15 mouse cellular contexts compared by ENCODE assay signal in genomic region chr5:140572611-140573010, GRCm38 (mm10). TPM values are rescaled to one million over a fixed set of nuclear protein-coding genes. Genes with fewer than 3 reads are reported as not detected.
A peak's percentile ranks its signal among the peaks of the same experiment; 100 is the strongest.
DNase-seq lines count a peak whose midpoint lies in the region; TF ChIP-seq lines count a peak whose summit lies in the region.
"Had no signal": no experiment of that assay in that cellular context is flagged by ENCODE, and none has a peak within 500 bp of the region (broad histone marks: within the 10 kb centered on the region; RNA-seq: fewer than 3 reads in every experiment).

No protein-coding gene starts in this region.

- peaks cover 25% of the 10 kb centered on the region for H3K4me1 ChIP-seq in heart, adult 2 months (ENCODE audit: control insufficient read depth, insufficient read depth, low read length)
- peaks cover 22% of the 10 kb centered on the region for H3K4me1 ChIP-seq in heart, embryonic 10.5 days

- TF ChIP-seq POLR2A in heart, adult 2 months (IDR thresholded peaks at IDR 0.05; ENCODE audit: insufficient read depth, low read depth, low read length): no peak

- H3K79me2 ChIP-seq in heart, adult 2 months (replicated peaks; ENCODE audit: control insufficient read depth, insufficient read depth, low read length): no peaks in the 10 kb centered on the region

- TF ChIP-seq CTCF in heart, adult 2 months (IDR thresholded peaks at IDR 0.05): no peak

- H3K9ac ChIP-seq in heart, adult 2 months (ENCODE audit: low read depth, low read length): no peak overlapping the region

- H3K27me3 ChIP-seq in heart, adult 2 months (ENCODE audit: control insufficient read depth, insufficient read depth, low read length): no peaks in the 10 kb centered on the region
- no peaks in the 10 kb centered on the region for H3K27me3 ChIP-seq in heart, embryonic 10.5 days (ENCODE audit: insufficient read depth, poor library complexity, severe bottlenecking)

- peak; percentile 70 to 81 for DNase-seq in heart, adult 2 months
- DNase-seq in heart, embryonic 10.5 days (ENCODE audit: low spot score): no peak
- peak; percentile 45 to 59 for DNase-seq in gastrocnemius, postnatal 36 days
- DNase-seq in kidney, adult 8-10 months: peak; percentile 34 to 46
- DNase-seq in lung, postnatal 14 days: peak; percentile 39
- DNase-seq in MN1 (ENCODE audit: low spot score): no peak
- DNase-seq in thymus, postnatal 14 days: no peak
- DNase-seq: cerebellum, postnatal 36 days; layer of hippocampus, postnatal 36 days; thymus, postnatal 36 days had no signal

- intact Hi-C loops in heart, adult 2 months (cut with DNase I): no loop called here
- intact Hi-C loops in gastrocnemius, postnatal 36 days (cut with DNase I): no loop called here

- H3K4me3 ChIP-seq in heart, adult 2 months: no peak overlapping the region
- H3K4me3 ChIP-seq in heart, embryonic 10.5 days: no peak overlapping the region

- 41% methylated on average over 6 of the region's 6 CpGs for WGBS in heart, adult 2 months
- WGBS in heart, embryonic 10.5 days: 55% methylated on average over 6 of the region's 6 CpGs

- H3K27ac ChIP-seq in heart, adult 2 months: peak overlapping the region; percentile 76
- no peak overlapping the region; the same call in 1 of the 2 replicates for H3K27ac ChIP-seq in heart, embryonic 10.5 days

- H3K36me3 ChIP-seq in heart, adult 2 months (ENCODE audit: control insufficient read depth, insufficient read depth, low read length): no peaks in the 10 kb centered on the region
- H3K36me3 ChIP-seq in heart, embryonic 10.5 days: no peaks in the 10 kb centered on the region

- TF ChIP-seq EP300 in heart, adult 2 months (IDR thresholded peaks at IDR 0.05; ENCODE audit: insufficient read depth, low read depth, low read length): 0 out of 2 replicates have a peak, but pooled peaks have one; percentile 28

- H3K9me3 ChIP-seq in heart, embryonic 10.5 days: no peaks in the 10 kb centered on the region

RNA-seq across cellular contexts. Expression of gene Grifin, which starts 7.7 kb away (rescaled TPM):
- total RNA-seq in heart, adult 2 months (2021): not detected
- polyA plus RNA-seq in heart, adult 2 months (2012; rRNA removed): not detected in 2 replicates
- not detected in 2 replicates for polyA plus RNA-seq in heart, embryonic 10.5 days (2016; fragmentation: Nextera tagmentation; extraction: Ambion mirVana)
- not detected for total RNA-seq in gastrocnemius, postnatal 36 days (2021)
- total RNA-seq: CH12.LX; liver, adult 2 months; megakaryocyte-erythroid progenitor cell, adult 5-6 weeks had no signal
- polyA plus RNA-seq: gonadal fat pad, adult 2 months; intestine, embryonic 14.5 days; liver, adult 2 months had no signal

RNA-seq across cellular contexts. Expression of gene Lfng, which starts 34.5 kb away (rescaled TPM):
- total RNA-seq in heart, adult 2 months (2021): 10 to 100 TPM in 1 of 2 experiments, 1 to 10 TPM in 1; 7.4 to 11.5 TPM
- 18.4 and 23.1 TPM in 2 replicates for polyA plus RNA-seq in heart, adult 2 months (2012; rRNA removed)
- polyA plus RNA-seq in heart, embryonic 10.5 days (2016; fragmentation: Nextera tagmentation; extraction: Ambion mirVana): 3.8 and 4.7 TPM in 2 replicates
- total RNA-seq in gastrocnemius, postnatal 36 days (2021): 1 to 10 TPM; 3.5 to 3.8 TPM
- total RNA-seq: CH12.LX had no signal

Comparison
In these comparisons a context has a peak if more than half of its experiments do, and no peak if none do; other contexts are left out.
1. DNase-seq: peak in heart, adult 2 months (2 of 2), gastrocnemius, postnatal 36 days (2 of 2), kidney, adult 8-10 months (2 of 2) and lung, postnatal 14 days (single experiment); none in heart, embryonic 10.5 days (single experiment), MN1 (single experiment) and thymus, postnatal 14 days (single experiment).